Mouse (Mus musculus) right cerebral cortex, adult 2 months (tissue): ENCODE measurements around the gene Nmral1.
"Not testable (repeated sequence)": the region's sequence is repeated elsewhere in the genome, so short reads cannot be mapped to it uniquely, and the experiment has no call there.

Experiments
- DNase-seq, 2 experiments: peaks; one replicate each; pipeline ENCODE4 v3.0.0; 2021 to 2022; ENCODE audit warnings: low spot score in 2 of 2

Gene Nmral1

GRCm38 (mm10) chr16:4718753-4719518 lies at the start of gene Nmral1:
Gene Nmral1 (minus strand): TSS chr16:4719356.
- DNase-seq, result peak; percentile 63 to 80

- DNase-seq, result no peak
These were observed 49.6 kb upstream of the Nmral1 start for GRCm38 (mm10) chr16:4768719-4769118.

- no peak for DNase-seq
These were observed 48.0 kb upstream of the Nmral1 start for GRCm38 (mm10) chr16:4767012-4767790.

GRCm38 (mm10) chr16:4765852-4766251 lies 46.7 kb upstream of the Nmral1 start:
- DNase-seq, result no peak

DNA sequence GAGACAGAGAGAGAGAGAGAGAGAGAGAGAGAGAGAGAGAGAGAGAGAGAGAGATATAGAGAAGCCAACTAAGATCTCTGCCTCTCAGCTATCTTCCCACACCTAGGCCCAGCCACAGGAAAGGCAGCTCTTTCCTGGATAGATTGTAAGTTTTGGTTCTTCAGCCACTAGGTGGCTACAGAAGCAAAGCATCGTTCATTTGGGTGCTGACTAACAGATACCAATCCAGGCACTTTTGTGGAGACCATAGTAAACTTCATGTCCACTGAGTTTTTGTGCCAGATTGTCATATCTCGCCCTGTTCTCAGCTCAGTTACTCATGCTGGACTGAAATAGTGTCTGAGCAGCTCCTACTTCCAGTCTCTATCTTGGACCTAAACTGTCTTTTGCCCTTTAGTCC lies 44.1 kb upstream of the Nmral1 start:
- DNase-seq, result peak; percentile 40 to 54

- no peak for DNase-seq
These were observed 43.3 kb upstream of the Nmral1 start for GRCm38 (mm10) chr16:4762437-4762836.

DNA sequence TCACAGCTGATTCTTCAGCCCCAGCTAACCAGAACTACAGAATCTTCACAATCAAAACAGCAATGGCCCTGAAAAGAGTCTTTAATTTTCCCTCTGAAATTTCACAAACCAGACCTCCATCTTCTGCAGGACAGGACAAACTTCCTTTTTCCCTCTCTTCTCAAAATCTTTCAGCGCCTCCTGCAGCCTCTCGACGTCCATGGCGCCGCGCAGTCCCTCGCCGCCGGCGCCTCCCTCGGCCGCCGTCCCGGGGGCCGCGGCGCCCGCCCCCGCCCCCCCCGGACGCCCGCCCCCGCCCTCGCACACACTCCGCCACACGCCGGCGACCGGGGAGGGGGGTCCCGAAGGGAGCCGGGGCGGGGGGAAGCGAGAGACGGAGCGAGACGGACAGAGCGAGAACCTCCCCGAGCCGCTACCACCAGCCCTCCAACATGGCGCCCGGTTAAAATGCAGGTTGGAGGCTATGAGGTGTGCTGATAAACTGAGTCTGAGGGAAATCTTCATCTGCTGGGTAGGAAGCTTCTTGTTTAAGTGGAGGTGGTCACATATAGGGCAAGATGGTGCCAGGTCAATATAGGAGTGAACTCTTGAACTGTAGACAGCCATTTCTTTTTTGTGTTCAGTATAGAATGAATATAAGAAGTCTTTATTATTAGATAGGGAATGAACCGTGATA lies 37.6 kb upstream of the Nmral1 start:
- DNase-seq, result not testable (repeated sequence)

DNA sequence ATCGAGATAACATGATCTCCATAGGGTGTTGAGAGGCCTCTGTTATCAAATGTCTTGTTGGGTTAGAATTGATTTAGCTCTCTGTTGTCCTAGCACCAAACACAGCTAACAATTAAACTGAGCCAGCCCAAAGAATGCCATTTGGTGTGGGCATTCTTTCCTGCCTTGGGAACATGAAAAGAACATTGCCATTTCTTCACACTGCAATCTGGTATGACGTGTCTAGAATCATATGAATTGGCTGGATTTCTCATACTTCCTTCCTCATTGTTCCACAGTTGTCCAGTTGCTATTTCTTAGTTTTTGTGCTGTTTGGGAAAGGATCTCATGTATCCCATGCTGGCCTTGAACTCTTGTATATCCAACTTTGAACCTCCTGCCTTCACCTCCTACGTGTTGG lies 34.9 kb upstream of the Nmral1 start:
- no peak for DNase-seq

- DNase-seq, result no peak
These were observed 33.0 kb upstream of the Nmral1 start for GRCm38 (mm10) chr16:4752155-4752554.

DNA sequence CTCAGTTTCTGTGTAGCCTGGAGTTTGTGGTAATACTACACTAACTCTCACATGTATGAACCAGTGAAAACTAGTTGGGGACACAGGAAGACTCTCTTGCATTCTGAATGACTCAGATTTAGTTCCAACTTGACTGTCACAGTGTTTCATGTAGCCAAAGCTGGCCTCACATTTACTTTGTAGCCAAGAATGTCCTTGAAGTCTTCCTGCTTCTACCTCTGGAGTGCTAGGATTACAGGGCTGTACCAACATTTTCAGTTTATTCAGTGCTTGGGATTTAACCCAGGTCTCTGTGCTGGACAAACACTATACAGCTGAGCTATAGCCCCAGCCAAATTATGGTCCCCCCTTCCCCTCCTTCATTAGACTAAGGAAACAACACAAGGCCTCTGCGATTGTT lies 23.0 kb upstream of the Nmral1 start:
- no peak for DNase-seq

GRCm38 (mm10) chr16:4739994-4740393 lies 20.8 kb upstream of the Nmral1 start:
- DNase-seq, result no peak

GRCm38 (mm10) chr16:4736262-4736661 lies 17.1 kb upstream of the Nmral1 start:
- DNase-seq, result no peak

DNA sequence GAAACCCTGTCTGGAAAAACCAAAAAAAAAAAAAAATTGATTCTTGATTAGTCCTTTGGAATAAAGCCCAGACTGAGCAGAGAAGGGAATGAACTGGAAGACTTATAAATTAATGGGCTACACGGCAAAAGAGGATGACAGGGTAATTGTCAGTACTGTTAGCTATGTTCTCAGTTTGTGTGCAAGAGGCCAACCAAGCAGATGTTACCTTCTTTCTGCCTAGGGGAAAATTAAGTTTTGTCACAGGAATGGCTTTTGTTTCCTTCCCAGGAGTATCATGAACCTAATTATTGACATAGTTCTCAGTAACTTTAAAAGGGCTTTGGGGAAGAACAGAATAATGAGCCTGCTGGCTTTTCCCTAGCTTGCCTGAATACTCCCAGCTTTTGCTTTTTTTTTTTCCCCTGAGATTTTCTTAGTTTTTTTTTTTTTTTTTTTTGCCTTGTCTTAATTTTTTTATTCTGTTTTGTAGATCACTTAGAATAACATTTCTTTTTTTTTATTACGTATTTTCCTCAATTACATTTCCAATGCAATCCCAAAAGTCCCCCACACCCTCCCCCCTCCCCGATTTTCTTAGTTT lies 11.7 kb upstream of the Nmral1 start:
- no peak for DNase-seq

- no peak for DNase-seq
These were observed 8.8 kb upstream of the Nmral1 start for GRCm38 (mm10) chr16:4727963-4728362.

DNA sequence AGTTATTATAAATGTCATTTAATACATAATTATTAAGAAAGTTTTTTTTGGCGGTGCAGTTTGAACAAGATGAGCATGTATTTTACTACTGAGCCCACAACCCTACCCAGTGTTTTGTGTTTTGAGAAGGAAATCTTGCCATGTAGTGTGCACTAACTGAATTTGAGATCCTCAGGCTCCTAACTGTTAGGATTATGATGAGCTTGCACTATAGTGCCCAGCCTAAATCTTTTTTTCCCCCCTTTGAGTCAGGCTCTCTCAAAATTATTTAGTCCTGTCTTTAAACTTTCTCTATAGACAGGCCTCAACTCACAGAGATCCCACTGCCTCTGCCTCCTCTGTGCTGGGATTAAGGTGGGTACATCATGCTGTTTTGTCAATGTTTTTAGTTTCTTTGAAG lies 8.4 kb upstream of the Nmral1 start:
- no peak for DNase-seq

GRCm38 (mm10) chr16:4726528-4727128 lies 7.5 kb upstream of the Nmral1 start:
- peak; percentile 15 to 18 for DNase-seq

- peak; percentile 90 to 91 for DNase-seq
These were observed 6.8 kb upstream of the Nmral1 start, which contains the start of gene Hmox2 for GRCm38 (mm10) chr16:4725780-4726527. Gene Hmox2 (plus strand): TSS chr16:4726361.

GRCm38 (mm10) chr16:4725266-4725665 lies 6.1 kb upstream of the Nmral1 start:
- DNase-seq, result no peak

- DNase-seq, result no peak
These were observed 3.7 kb upstream of the Nmral1 start for GRCm38 (mm10) chr16:4722915-4723209.

GRCm38 (mm10) chr16:4722128-4722914 lies 3.2 kb upstream of the Nmral1 start:
- no peak for DNase-seq
